Mouse (Mus musculus): ENCODE results near the gene Ccl21b. TPM values are rescaled to one million over a fixed set of nuclear protein-coding genes. Genes with fewer than 3 reads are reported as not detected.
"Not testable (repeated sequence)": the region's sequence is repeated elsewhere in the genome, so short reads cannot be mapped to it uniquely, and the experiment has no call there.

The Ccl21b gene
- 1.4 and 1.7 TPM in 2 replicates for polyA plus RNA-seq (2012; rRNA removed)

GRCm38 (mm10) chr4:42255467-42255866 lies at the start of gene Ccl21b:
Ccl21b (plus strand) TSS chr4:42255767.
- not testable (repeated sequence) for H3K4me1 ChIP-seq (ENCODE audit: control insufficient read depth, insufficient read depth, insufficient read length); H3K27me3 ChIP-seq (ENCODE audit: control insufficient read depth, insufficient read depth, low read length); DNase-seq (ENCODE audit: low read depth in 1 of 2, low spot score in 2 of 2); H3K36me3 ChIP-seq (ENCODE audit: control insufficient read depth, insufficient read depth, low read length); H3K27ac ChIP-seq (ENCODE audit: insufficient read depth, low read length); H3K4me3 ChIP-seq (ENCODE audit: extremely low read depth, insufficient read depth, insufficient read length)
- WGBS = no CpG with 5 or more reads among the region's 5 CpGs

- DNase-seq (ENCODE audit: low read depth in 1 of 2, low spot score in 2 of 2); H3K27ac ChIP-seq (ENCODE audit: insufficient read depth, low read length); H3K36me3 ChIP-seq (ENCODE audit: control insufficient read depth, insufficient read depth, low read length); H3K4me1 ChIP-seq (ENCODE audit: control insufficient read depth, insufficient read depth, insufficient read length); H3K27me3 ChIP-seq (ENCODE audit: control insufficient read depth, insufficient read depth, low read length); H3K4me3 ChIP-seq (ENCODE audit: extremely low read depth, insufficient read depth, insufficient read length): not testable (repeated sequence)
- no CpG with 5 or more reads among the region's 4 CpGs for WGBS
Observed at GRCm38 (mm10) chr4:42240339-42240738, 15.2 kb upstream of the Ccl21b start, which contains the start of gene Gm10600. Gm10600 (plus strand) TSS chr4:42240639.

GRCm38 (mm10) chr4:42293967-42294366 lies 38.4 kb downstream of the Ccl21b start, which contains the start of gene Gm21953:
Gm21953 (plus strand) TSS chr4:42294267.
- DNase-seq (ENCODE audit: low read depth in 1 of 2, low spot score in 2 of 2); H3K27ac ChIP-seq (ENCODE audit: insufficient read depth, low read length); H3K27me3 ChIP-seq (ENCODE audit: control insufficient read depth, insufficient read depth, low read length); H3K4me1 ChIP-seq (ENCODE audit: control insufficient read depth, insufficient read depth, insufficient read length); H3K4me3 ChIP-seq (ENCODE audit: extremely low read depth, insufficient read depth, insufficient read length); H3K36me3 ChIP-seq (ENCODE audit: control insufficient read depth, insufficient read depth, low read length): not testable (repeated sequence)
- no CpG with 5 or more reads among the region's 18 CpGs for WGBS

Other genes starting within 250 kb of the Ccl21b start
- 0.05 TPM in 1 of 2 replicates, not detected in the other for gene Gm21093, start 221.0 kb upstream of the Ccl21b start, polyA plus RNA-seq (2012; rRNA removed)
- not detected in 2 replicates for gene Gm3893, start 164.6 kb upstream of the Ccl21b start, polyA plus RNA-seq (2012; rRNA removed)
- not detected in 2 replicates for gene Gm13304, start 140.9 kb upstream of the Ccl21b start, polyA plus RNA-seq (2012; rRNA removed)
- not detected in 2 replicates for gene Gm13306, start 102.3 kb upstream of the Ccl21b start, polyA plus RNA-seq (2012; rRNA removed)
- gene Gm13305, start 87.2 kb upstream of the Ccl21b start, polyA plus RNA-seq (2012; rRNA removed) = 0.12 and 0.20 TPM in 2 replicates
- not detected in 2 replicates for gene Gm10600, start 15.1 kb upstream of the Ccl21b start, polyA plus RNA-seq (2012; rRNA removed)
- gene Gm21953, start 38.5 kb downstream of the Ccl21b start, polyA plus RNA-seq (2012; rRNA removed) = not detected in 2 replicates
- gene Fam205a3, start 62.6 kb downstream of the Ccl21b start, polyA plus RNA-seq (2012; rRNA removed) = 0.02 TPM in 1 of 2 replicates, not detected in the other
- gene Gm21586, start 183.6 kb downstream of the Ccl21b start, polyA plus RNA-seq (2012; rRNA removed) = not detected in 2 replicates
- gene Gm2163, start 211.0 kb downstream of the Ccl21b start, polyA plus RNA-seq (2012; rRNA removed) = not detected in 2 replicates

Measured in spleen, adult 2 months (tissue).